Mouse (Mus musculus) thymus, adult 2 months (tissue): ENCODE data around the gene Arntl.

Source experiments
- CTCF ChIP-seq: fragments of 200-500 bp; IDR thresholded peaks from 2 replicates; pipeline ENCODE4 v1.5.1; 2012; ENCODE audit warnings: mild to moderate bottlenecking, control low read depth, low read length, moderate library complexity, borderline replicate concordance; ENCODE audit not compliant: control insufficient read depth, poor library complexity, insufficient read depth; ENCODE audit errors: extremely low read depth
- POLR2A ChIP-seq: fragments of 200-500 bp; IDR thresholded peaks from 2 replicates; pipeline ENCODE4 v1.6.1; 2012; ENCODE audit warnings: mild to moderate bottlenecking, low read length, control low read depth, moderate library complexity; ENCODE audit not compliant: control insufficient read depth, poor library complexity, insufficient read depth; ENCODE audit errors: extremely low read depth

DNA sequence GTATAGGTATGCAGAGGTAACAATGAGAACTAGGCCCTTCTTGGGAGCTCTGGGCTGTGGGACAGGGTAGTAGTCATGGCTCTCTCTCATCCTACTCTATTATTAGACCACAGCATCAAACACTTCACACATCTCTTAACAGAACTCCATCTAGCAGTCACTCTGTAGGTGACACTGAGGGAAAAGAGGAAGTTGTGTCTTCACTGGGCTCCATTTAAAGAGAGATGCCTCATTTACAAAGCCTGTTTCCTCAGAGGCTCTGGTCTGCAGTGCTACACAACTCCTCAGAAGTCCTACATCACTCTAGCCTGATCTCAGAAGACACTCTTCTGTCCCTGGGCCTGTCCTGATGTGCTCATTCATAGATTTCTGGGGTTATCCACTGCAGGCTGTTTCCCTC lies 61.8 kb downstream of the Arntl start:
- TF ChIP-seq CTCF (no peak), POLR2A (no peak)
